Mouse (Mus musculus) cerebellum, adult 2 months (tissue): ENCODE results near the gene Dnajb13.

Experiments
- CTCF ChIP-seq: fragments of 200-500 bp; IDR thresholded peaks from 2 replicates; pipeline ENCODE4 v1.5.1; 2011; ENCODE audit warnings: low read depth, mild to moderate bottlenecking, control low read depth, low read length, moderate library complexity, borderline replicate concordance; ENCODE audit not compliant: insufficient read depth
- POLR2A ChIP-seq: fragments of 200-500 bp; IDR thresholded peaks from 2 replicates; pipeline ENCODE4 v1.6.1; 2011; ENCODE audit warnings: low read length, control low read depth, borderline replicate concordance; ENCODE audit not compliant: insufficient read depth

GRCm38 (mm10) chr7:100458153-100458552 lies 56.6 kb downstream of the Dnajb13 start:
- TF ChIP-seq CTCF (no peak), POLR2A (no peak)
